ENCODE assay signal across 7 mouse cellular contexts in genomic region chr12:41484689-41485511, GRCm38 (mm10). TPM values are rescaled to one million over a fixed set of nuclear protein-coding genes. Genes with fewer than 3 reads are reported as not detected.
DNase-seq lines count a peak whose midpoint lies in the region; ATAC-seq and TF ChIP-seq lines count a peak whose summit lies in the region.

No protein-coding gene starts in this region.

- peak overlapping the region; percentile 47 for H3K4me3 ChIP-seq in lung, embryonic 15.5 days
- H3K4me3 ChIP-seq in hindbrain, embryonic 13.5 days: peak overlapping the region; percentile 63
- peak overlapping the region; percentile 47 for H3K4me3 ChIP-seq in limb, embryonic 13.5 days
- peak overlapping the region; percentile 91 for H3K4me3 ChIP-seq in olfactory bulb, adult 2 months (ENCODE audit: insufficient read depth, low read depth, low read length)

- ATAC-seq in lung, embryonic 15.5 days (ENCODE audit: borderline replicate concordance, extremely low read depth, low FRiP score, low TSS enrichment): no peak
- peak; percentile 59 for ATAC-seq in hindbrain, embryonic 13.5 days (ENCODE audit: low FRiP score)
- ATAC-seq in limb, embryonic 13.5 days (ENCODE audit: low FRiP score, low read depth): no peak

- no peak for DNase-seq in lung, postnatal 4 days
- peak; percentile 51 to 59 for DNase-seq in cerebellum, postnatal 25 days
- no peak for DNase-seq in urinary bladder, postnatal 36 days (ENCODE audit: low spot score in 2 of 2)

- TF ChIP-seq POLR2A in olfactory bulb, adult 2 months (IDR thresholded peaks at IDR 0.05; ENCODE audit: insufficient read depth, low read depth, low read length): no peak

- H3K36me3 ChIP-seq in lung, embryonic 15.5 days: no peaks in the 10 kb centered on the region
- 0 out of 2 replicates have a peak, but pooled peaks cover under 1% of the 10 kb centered on the region for H3K36me3 ChIP-seq in hindbrain, embryonic 13.5 days
- H3K36me3 ChIP-seq in limb, embryonic 13.5 days: no peaks in the 10 kb centered on the region

- no peaks in the 10 kb centered on the region for H3K27me3 ChIP-seq in lung, embryonic 15.5 days
- no peaks in the 10 kb centered on the region for H3K27me3 ChIP-seq in hindbrain, embryonic 13.5 days
- no peaks in the 10 kb centered on the region for H3K27me3 ChIP-seq in limb, embryonic 13.5 days

- peak overlapping the region; percentile 43 for H3K9ac ChIP-seq in lung, embryonic 15.5 days
- H3K9ac ChIP-seq in hindbrain, embryonic 13.5 days: peak overlapping the region; percentile 84
- peak overlapping the region; percentile 60 for H3K9ac ChIP-seq in limb, embryonic 13.5 days

- H3K4me1 ChIP-seq in lung, embryonic 15.5 days: peaks cover 24% of the 10 kb centered on the region; the same call in 1 of the 2 replicates
- peaks cover 30% of the 10 kb centered on the region for H3K4me1 ChIP-seq in hindbrain, embryonic 13.5 days (replicated peaks)
- peaks cover 28% of the 10 kb centered on the region; the same call in 1 of the 2 replicates for H3K4me1 ChIP-seq in limb, embryonic 13.5 days
- peaks cover 3% of the 10 kb centered on the region; the same call in 1 of the 2 replicates for H3K4me1 ChIP-seq in olfactory bulb, adult 2 months (ENCODE audit: control insufficient read depth, insufficient read depth, low read length)

- H3K4me2 ChIP-seq in lung, embryonic 15.5 days: peak overlapping the region; percentile 63
- H3K4me2 ChIP-seq in hindbrain, embryonic 13.5 days: peak overlapping the region; percentile 58
- H3K4me2 ChIP-seq in limb, embryonic 13.5 days (replicated peaks): peak overlapping the region; percentile 70

- TF ChIP-seq CTCF in olfactory bulb, adult 2 months (IDR thresholded peaks at IDR 0.05; ENCODE audit: insufficient read depth, low read depth, low read length): no peak

- whole genome bisulfite sequencing in lung, embryonic 15.5 days: 16% methylated on average over 16 of the region's 16 CpGs
- 17% methylated on average over 16 of the region's 16 CpGs for WGBS in hindbrain, embryonic 13.5 days
- 24% methylated on average over 16 of the region's 16 CpGs for WGBS in limb, embryonic 13.5 days
- WGBS in olfactory bulb, adult 2 months: 3% methylated on average over 16 of the region's 16 CpGs

- H3K9me3 ChIP-seq in lung, embryonic 15.5 days: no peaks in the 10 kb centered on the region
- no peaks in the 10 kb centered on the region for H3K9me3 ChIP-seq in hindbrain, embryonic 13.5 days
- H3K9me3 ChIP-seq in limb, embryonic 13.5 days: no peaks in the 10 kb centered on the region

- H3K27ac ChIP-seq in lung, embryonic 15.5 days: 0 out of 2 replicates have a peak overlapping the region, but pooled peaks have one; percentile 44
- peak overlapping the region; percentile 94 for H3K27ac ChIP-seq in hindbrain, embryonic 13.5 days
- no peak overlapping the region for H3K27ac ChIP-seq in limb, embryonic 13.5 days
- H3K27ac ChIP-seq in olfactory bulb, adult 2 months (ENCODE audit: insufficient read depth, low read depth, low read length): peak overlapping the region; percentile 96

RNA-seq across cellular contexts. Expression of gene Lrrn3, which starts 1.3 kb away (rescaled TPM):
- polyA plus RNA-seq in lung, embryonic 15.5 days (2015; fragmentation: Nextera tagmentation; extraction: Ambion mirVana): 17.2 and 18.3 TPM in 2 replicates
- polyA plus RNA-seq in hindbrain, embryonic 13.5 days (2015; fragmentation: Nextera tagmentation; extraction: Ambion mirVana): 95.7 and 97.7 TPM in 2 replicates
- 9.5 and 9.9 TPM in 2 replicates for polyA plus RNA-seq in limb, embryonic 13.5 days (2015; fragmentation: Nextera tagmentation; extraction: Ambion mirVana)
- not detected in 2 replicates for polyA plus RNA-seq in olfactory bulb, adult 2 months (2012; ENCODE audit: insufficient read depth, insufficient read length, low replicate concordance, missing spikeins)

Comparison
In these comparisons a context has a peak if more than half of its experiments do, and no peak if none do; other contexts are left out.
1. DNase-seq: peak in cerebellum, postnatal 25 days (2 of 2); none in lung, postnatal 4 days (0 of 2) and urinary bladder, postnatal 36 days (0 of 2).
2. Peak in every context shown above with its lines, with median percentiles within 50 percentile points of each other: H3K4me2 ChIP-seq, H3K4me3 ChIP-seq and H3K9ac ChIP-seq.